Mouse (Mus musculus): ENCODE data around the gene Gna12. TPM values are rescaled to one million over a fixed set of nuclear protein-coding genes. Genes with fewer than 3 reads are reported as not detected.

The Gna12 gene
- polyA plus RNA-seq, 1 experiment: 36.2 TPM

DNA sequence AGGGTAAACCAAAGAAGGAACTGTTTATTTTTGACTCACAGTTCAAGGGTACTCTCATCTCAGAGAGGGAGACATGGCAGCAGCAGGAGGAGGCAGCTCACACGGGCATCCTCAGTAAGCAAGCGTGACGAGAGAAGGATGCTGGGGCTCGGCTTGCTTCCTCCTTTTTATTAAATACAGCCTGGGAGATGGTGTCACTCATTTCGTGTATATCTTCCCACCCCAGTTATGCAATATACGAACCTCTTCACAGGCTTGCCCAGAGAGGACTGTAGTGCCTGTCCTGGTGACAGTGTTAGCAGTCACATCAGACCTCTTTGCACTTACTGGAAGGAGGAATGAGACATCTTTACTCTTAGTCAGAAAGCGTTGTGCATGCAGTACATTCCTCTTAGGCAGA, 109.5 kb downstream of the Gna12 start:
- Histone ChIP-seq H3K27ac (ENCODE audit: control insufficient read depth, insufficient read depth, low read depth, low read length) (no peak overlapping the region), H3K4me3 (ENCODE audit: control insufficient read depth, low read depth, low read length) (no peak overlapping the region), H3K4me1 (ENCODE audit: control insufficient read depth, insufficient read depth, low read length) (no peaks in the 10 kb centered on the region), H3K27me3 (ENCODE audit: control insufficient read depth, insufficient read depth, low read length) (no peaks in the 10 kb centered on the region), H3K36me3 (ENCODE audit: control insufficient read depth, insufficient read depth, low read length) (no peaks in the 10 kb centered on the region; the same call in 1 of the 2 replicates)
- TF ChIP-seq CTCF (IDR thresholded peaks at IDR 0.05; ENCODE audit: control insufficient read depth, insufficient read depth, insufficient replicate concordance, low read depth, low read length): no peak
- TF ChIP-seq POLR2A (IDR thresholded peaks at IDR 0.05; ENCODE audit: control insufficient read depth, low read depth, low read length): no peak

- H3K27me3 ChIP-seq (ENCODE audit: control insufficient read depth, insufficient read depth, low read length): no peaks in the 10 kb centered on the region
- peaks cover 3% of the 10 kb centered on the region for H3K36me3 ChIP-seq (ENCODE audit: control insufficient read depth, insufficient read depth, low read length)
- H3K4me1 ChIP-seq (ENCODE audit: control insufficient read depth, insufficient read depth, low read length): no peaks in the 10 kb centered on the region
- no peak overlapping the region for H3K4me3 ChIP-seq (ENCODE audit: control insufficient read depth, low read depth, low read length)
- TF ChIP-seq CTCF (IDR thresholded peaks at IDR 0.05; ENCODE audit: control insufficient read depth, insufficient read depth, insufficient replicate concordance, low read depth, low read length) (no peak), POLR2A (IDR thresholded peaks at IDR 0.05; ENCODE audit: control insufficient read depth, low read depth, low read length) (no peak)
- no peak overlapping the region for H3K27ac ChIP-seq (ENCODE audit: control insufficient read depth, insufficient read depth, low read depth, low read length)
Observed at GRCm38 (mm10) chr5:140711040-140711439, 119.2 kb downstream of the Gna12 start.

- Histone ChIP-seq H3K27me3 (ENCODE audit: control insufficient read depth, insufficient read depth, low read length) (no peaks in the 10 kb centered on the region), H3K36me3 (ENCODE audit: control insufficient read depth, insufficient read depth, low read length) (peaks cover 3% of the 10 kb centered on the region), H3K4me3 (ENCODE audit: control insufficient read depth, low read depth, low read length) (no peak overlapping the region), H3K4me1 (ENCODE audit: control insufficient read depth, insufficient read depth, low read length) (peaks cover 7% of the 10 kb centered on the region), H3K27ac (ENCODE audit: control insufficient read depth, insufficient read depth, low read depth, low read length) (no peak overlapping the region)
- TF ChIP-seq CTCF (IDR thresholded peaks at IDR 0.05; ENCODE audit: control insufficient read depth, insufficient read depth, insufficient replicate concordance, low read depth, low read length): no peak
- no peak for TF ChIP-seq POLR2A (IDR thresholded peaks at IDR 0.05; ENCODE audit: control insufficient read depth, low read depth, low read length)
Observed at GRCm38 (mm10) chr5:140710315-140710714, 119.9 kb downstream of the Gna12 start.

Other genes with a start within 250 kb of the Gna12 start
- gene Lfng, start 223.1 kb downstream of the Gna12 start, polyA plus RNA-seq (2012; rRNA removed): 1.4 TPM in 2 replicates
- 16.2 and 18.3 TPM in 2 replicates for gene Ttyh3, start 181.4 kb downstream of the Gna12 start, polyA plus RNA-seq (2012; rRNA removed)
- gene Iqce, start 128.1 kb downstream of the Gna12 start, polyA plus RNA-seq (2012; rRNA removed): 126 and 134 TPM in 2 replicates
- gene Brat1, start 125.4 kb downstream of the Gna12 start, polyA plus RNA-seq (2012; rRNA removed): 22.5 and 23.3 TPM in 2 replicates
- 0.14 and 0.28 TPM in 2 replicates for gene Amz1, start 106.3 kb downstream of the Gna12 start, polyA plus RNA-seq (2012; rRNA removed)
- gene Card11, start 170.2 kb upstream of the Gna12 start, polyA plus RNA-seq (2012; rRNA removed): 0.19 and 0.57 TPM in 2 replicates

All from testis, adult 2 months (tissue).